Mouse (Mus musculus): ENCODE results near the gene Clta.

DNA sequence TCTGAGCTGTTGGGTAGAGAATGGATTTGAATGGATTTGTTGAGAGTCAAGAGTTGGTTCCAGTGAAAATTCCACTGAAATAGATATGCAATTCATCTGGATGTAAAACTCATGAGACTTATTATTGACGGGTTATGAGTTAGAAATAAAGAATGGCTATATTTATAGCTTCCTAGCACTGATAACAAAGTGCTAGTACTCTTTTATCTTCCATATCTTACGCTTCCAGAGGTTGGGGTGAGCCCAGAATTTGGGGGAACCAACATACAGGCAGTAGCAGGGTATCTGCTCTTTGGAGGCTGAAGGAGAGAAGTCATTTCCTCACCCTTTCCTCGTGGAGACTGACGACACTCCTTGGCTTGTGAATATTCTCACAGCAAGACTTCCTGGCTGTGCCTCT, 70.2 kb downstream of the Clta start:
- TF ChIP-seq TAL1 (IDR thresholded peaks at IDR 0.05; ENCODE audit: low read length) (no peak), GATA1 (IDR thresholded peaks at IDR 0.05; ENCODE audit: low read length) (no peak)

Data from erythroblast, embryonic 14.5 days (primary cell).